Mouse (Mus musculus): ENCODE data around the gene Cntn5.

Cntn5 gene

GRCm38 (mm10) chr9:9937444-9938436, 966.8 kb downstream of the Cntn5 start:
- DNase-seq (ENCODE audit: low spot score), result no peak

DNA sequence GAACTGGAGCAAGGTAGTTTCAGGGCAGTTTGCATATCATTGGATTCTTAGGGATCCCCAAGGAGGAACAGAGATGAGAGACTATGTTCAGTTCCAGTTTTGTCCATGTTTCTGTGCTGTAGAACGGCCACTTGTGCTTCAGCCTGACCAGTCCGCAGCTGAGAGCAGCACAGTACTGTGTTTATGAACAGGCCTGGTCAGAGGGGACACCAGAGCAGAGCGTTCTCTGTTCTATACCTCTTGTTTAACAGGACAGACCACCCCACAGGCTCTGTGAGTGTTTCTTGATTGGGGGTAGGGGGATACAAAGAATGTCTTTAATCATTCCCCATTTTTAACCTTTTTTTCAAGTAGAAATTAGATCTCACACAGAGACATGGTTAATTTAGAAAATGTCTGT, 984.0 kb downstream of the Cntn5 start:
- DNase-seq (ENCODE audit: low spot score), result no peak

GRCm38 (mm10) chr9:9899070-9899469, 1005.5 kb downstream of the Cntn5 start:
- no peak for DNase-seq (ENCODE audit: low spot score)

GRCm38 (mm10) chr9:9886210-9886609, 1018.4 kb downstream of the Cntn5 start:
- DNase-seq (ENCODE audit: low spot score), result no peak

- no peak for DNase-seq (ENCODE audit: low spot score)
These were observed 1021.7 kb downstream of the Cntn5 start for GRCm38 (mm10) chr9:9882779-9883383.

- no peak for DNase-seq (ENCODE audit: low spot score)
These were observed 1032.2 kb downstream of the Cntn5 start for GRCm38 (mm10) chr9:9872112-9873035.

- no peak for DNase-seq (ENCODE audit: low spot score)
These were observed 1043.9 kb downstream of the Cntn5 start for GRCm38 (mm10) chr9:9860631-9861030.

DNA sequence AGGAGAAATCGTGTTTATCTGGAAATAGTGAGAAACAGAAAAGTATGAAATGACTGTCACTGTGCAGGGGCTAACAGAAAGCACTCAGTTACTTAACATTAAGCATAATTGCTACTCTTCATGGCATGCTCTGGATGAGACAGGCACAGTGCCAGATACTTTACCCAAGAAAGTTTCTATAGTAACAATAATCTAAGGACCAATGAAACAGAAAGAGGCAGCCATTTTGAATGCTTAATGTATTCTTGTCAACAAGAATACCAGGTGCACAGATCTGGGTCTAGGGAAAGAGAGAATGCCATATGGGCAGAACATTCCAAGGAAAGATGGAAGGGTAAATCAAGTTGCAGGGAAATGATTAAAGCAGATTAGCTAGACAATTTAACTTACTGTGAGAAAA, 1045.3 kb downstream of the Cntn5 start:
- no peak for DNase-seq (ENCODE audit: low spot score)

DNA sequence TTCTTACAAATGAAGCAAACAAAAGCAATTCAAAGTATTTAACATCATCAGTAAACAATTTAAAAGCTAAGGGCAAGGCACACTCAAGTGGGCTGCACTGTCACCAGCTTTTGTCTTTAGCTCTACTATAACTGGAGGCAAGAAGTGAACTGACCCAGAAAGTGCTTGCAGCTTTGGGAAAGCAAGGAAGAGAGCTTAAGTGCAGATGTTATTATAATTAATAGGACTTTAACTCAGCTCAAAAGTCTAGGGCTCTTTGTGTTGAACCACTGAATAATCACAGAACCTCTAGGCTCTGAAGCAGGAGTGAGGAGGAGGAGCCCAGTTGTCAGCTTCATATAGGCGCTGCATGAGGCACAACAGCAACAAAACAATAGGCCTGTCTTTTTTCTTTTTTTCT, 1049.8 kb downstream of the Cntn5 start:
- no peak for DNase-seq (ENCODE audit: low spot score)

- no peak for DNase-seq (ENCODE audit: low spot score)
These were observed 1074.3 kb downstream of the Cntn5 start for GRCm38 (mm10) chr9:9830231-9830630.

DNA sequence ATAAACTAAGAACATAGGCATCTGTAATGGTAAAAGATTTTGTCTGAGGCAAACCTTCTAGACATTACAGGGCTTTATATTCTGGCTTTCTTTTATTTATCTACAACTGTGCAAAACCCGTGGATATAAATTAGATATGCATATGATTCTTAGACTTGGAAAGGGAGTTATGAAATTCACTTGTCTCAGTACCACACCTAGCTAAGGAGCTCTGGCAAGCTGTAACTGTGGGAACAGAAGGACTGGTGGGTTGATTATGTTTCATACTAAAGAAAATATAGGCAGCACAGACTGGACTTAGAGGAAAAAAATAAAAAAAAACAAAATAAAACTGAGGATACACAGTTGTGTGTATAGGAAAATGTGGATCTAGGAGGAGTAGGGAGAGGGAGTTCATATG, 1084.6 kb downstream of the Cntn5 start:
- DNase-seq (ENCODE audit: low spot score), result no peak

- no peak for DNase-seq (ENCODE audit: low spot score)
These were observed 1087.1 kb downstream of the Cntn5 start for GRCm38 (mm10) chr9:9817477-9817876.

- no peak for DNase-seq (ENCODE audit: low spot score)
These were observed 1105.0 kb downstream of the Cntn5 start for GRCm38 (mm10) chr9:9799546-9799945.

GRCm38 (mm10) chr9:9783680-9784079, 1120.9 kb downstream of the Cntn5 start:
- DNase-seq (ENCODE audit: low spot score), result no peak

DNA sequence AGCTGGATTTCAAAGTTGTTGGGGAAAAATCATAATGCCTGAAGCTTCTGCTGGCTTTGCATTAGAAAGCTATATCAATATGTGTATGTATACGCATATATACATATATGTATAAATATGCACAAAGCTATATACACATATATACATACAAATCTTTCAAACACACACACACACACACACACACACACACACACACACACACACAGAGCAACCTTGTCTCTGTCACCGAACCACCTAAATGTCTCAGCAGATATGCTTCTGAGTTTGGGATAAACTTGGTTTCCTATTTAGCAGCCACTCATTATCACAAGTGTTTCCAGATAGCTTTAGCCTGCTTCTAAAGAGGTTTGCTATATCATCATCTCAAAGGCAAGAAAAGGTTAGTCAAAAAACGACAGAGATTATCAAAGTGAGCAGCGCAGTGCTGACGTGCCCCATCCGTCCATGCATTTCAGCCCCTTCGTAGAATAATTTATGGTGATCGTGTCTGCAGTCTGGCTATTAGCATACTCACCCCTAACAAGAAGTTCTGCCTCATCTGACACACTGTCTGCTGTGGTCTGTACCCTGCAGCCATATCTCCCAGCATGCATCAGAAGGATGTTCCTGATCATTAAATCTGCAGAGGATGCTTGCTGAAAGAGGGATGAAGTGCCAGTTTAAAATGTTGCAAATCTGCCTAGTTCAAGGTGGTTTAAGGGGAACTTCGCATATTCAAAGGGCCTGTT, 1123.3 kb downstream of the Cntn5 start:
- no peak for DNase-seq (ENCODE audit: low spot score)

DNA sequence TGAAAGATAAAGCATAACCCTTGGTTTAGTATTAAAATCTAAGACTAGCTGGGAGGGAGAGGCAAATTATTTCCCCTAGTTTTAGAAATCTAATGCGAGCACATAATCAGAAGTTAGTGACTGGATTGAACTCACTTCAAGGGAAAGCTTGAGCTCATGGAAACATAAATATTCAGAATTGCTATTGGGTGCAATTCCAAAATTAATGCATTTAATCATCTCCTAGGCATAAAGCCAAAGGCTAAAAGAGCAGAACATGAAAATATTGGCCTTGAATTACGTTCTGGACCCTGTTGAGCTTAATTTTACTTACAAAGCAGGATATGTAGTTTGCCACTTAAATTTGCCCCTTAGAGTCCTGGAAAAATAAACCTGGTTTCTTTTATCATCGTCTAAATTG, 1124.9 kb downstream of the Cntn5 start:
- no peak for DNase-seq (ENCODE audit: low spot score)

GRCm38 (mm10) chr9:9770777-9771176, 1133.8 kb downstream of the Cntn5 start:
- DNase-seq (ENCODE audit: low spot score), result no peak

- no peak for DNase-seq (ENCODE audit: low spot score)
These were observed 1134.9 kb downstream of the Cntn5 start for GRCm38 (mm10) chr9:9769659-9770058.

GRCm38 (mm10) chr9:9718145-9718544, 1186.4 kb downstream of the Cntn5 start:
- no peak for DNase-seq (ENCODE audit: low spot score)

DNA sequence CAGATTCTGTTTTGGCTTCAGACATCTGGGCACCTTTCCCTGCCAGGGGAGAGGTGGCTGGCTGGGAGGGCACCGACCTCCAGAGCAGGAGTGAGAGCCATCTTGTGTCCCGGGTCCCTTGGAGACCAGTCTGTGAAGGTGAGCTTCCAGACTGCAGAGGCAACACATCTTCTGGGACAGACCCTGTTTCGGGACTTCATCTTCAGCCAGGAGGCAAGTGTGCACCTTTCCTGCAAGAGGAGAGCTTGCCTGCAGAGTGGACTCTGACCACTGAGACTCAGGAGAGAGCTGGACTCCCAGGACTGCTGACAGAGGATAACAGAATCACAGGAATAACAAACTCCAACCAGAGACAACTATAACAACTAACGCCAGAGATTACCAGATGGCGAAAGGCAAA, 1195.9 kb downstream of the Cntn5 start:
- DNase-seq (ENCODE audit: low spot score), result no peak

DNA sequence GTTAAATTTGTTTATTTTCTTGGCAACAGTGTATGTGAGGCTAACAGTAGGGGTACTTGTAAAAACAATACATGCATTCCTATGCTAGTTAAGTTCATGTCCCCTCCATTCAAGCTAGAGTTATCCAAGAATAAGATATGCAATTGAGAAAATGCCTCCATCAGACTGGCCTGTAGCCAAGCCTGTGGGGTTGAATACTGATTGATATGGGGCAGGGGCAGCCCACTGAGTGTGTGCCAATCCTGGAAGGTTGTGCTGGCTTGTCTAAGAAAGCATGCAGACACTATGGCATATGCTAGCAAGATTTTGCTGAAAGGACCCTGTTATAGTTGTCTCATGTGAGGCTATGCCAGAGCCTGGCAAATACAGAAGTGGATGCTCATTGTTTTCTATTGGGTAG, 1196.8 kb downstream of the Cntn5 start:
- no peak for DNase-seq (ENCODE audit: low spot score)

DNA sequence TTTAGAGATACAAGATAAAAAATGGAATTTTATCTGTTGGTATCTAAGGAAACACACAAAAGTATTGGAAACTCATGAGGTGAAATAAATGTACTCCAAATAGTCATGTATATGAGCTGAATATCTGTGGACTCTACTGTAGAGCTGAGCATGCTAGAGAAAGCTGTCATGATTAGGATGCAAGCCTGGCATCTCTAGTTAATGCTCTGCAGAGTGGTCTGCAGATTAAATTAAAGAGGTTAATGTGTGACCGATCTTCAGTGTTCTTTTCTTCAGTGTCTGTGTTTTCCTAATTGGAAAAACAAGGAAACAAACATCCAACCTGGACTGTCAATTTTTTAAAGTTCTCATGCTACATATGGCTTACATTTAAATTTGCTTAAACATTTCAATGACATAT, 1199.4 kb downstream of the Cntn5 start:
- no peak for DNase-seq (ENCODE audit: low spot score)
